24 mouse cellular contexts compared by ENCODE assay signal in the genomic region with DNA sequence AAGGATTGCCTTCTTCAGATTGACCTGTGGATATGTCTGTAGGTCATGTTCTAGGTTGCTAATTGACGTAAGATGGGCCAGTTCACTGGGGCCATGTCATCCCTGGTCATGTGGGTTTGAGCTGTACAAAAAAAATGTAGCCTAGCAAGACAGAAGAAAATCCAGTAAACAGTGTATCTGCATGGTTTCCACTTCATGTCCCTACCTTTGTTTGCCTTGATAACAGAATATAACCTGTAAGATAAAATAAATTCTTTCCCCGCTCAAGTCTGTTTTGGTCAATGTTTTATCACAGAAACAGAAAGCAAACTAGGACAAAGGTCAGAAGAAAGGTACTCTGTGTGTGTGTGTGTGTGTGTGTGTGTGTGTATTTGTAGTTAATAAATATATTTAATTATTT.
DNase-seq lines count a peak whose midpoint lies in the region; ATAC-seq and TF ChIP-seq lines count a peak whose summit lies in the region.
"Had no signal": no experiment of that assay in that cellular context is flagged by ENCODE, and none has a peak within 500 bp of the region (broad histone marks: within the 10 kb centered on the region; RNA-seq: fewer than 3 reads in every experiment).

No protein-coding gene starts in this region.

- no peaks in the 10 kb centered on the region for H3K79me2 ChIP-seq in liver, adult 2 months (ENCODE audit: control insufficient read depth, insufficient read depth, low read length)

- H3K9ac ChIP-seq in liver, adult 2 months (ENCODE audit: low read depth, low read length) = no peak overlapping the region
- no peak overlapping the region for H3K9ac ChIP-seq in liver, embryonic 11.5 days (ENCODE audit: low read depth, low read length)
- H3K9ac ChIP-seq in intestine, postnatal 0 days (ENCODE audit: low read depth, low read length) = no peak overlapping the region
- H3K9ac ChIP-seq: embryonic facial prominence, embryonic 12.5 days; forebrain, embryonic 13.5 days; forebrain, embryonic 15.5 days had no signal

- H3K27me3 ChIP-seq in kidney, adult 2 months (replicated peaks; ENCODE audit: control insufficient read depth, insufficient read depth, low read length) = no peaks in the 10 kb centered on the region
- H3K27me3 ChIP-seq in liver, adult 2 months (ENCODE audit: control insufficient read depth, insufficient read depth, low read length) = no peaks in the 10 kb centered on the region
- no peaks in the 10 kb centered on the region for H3K27me3 ChIP-seq in liver, embryonic 11.5 days (replicated peaks; ENCODE audit: control insufficient read depth, insufficient read depth, low read length)
- H3K27me3 ChIP-seq in intestine, postnatal 0 days (replicated peaks; ENCODE audit: control insufficient read depth, insufficient read depth, low read length) = no peaks in the 10 kb centered on the region
- H3K27me3 ChIP-seq: CH12.LX; embryonic facial prominence, embryonic 12.5 days; forebrain, embryonic 13.5 days; forebrain, embryonic 15.5 days had no signal

- H3K27ac ChIP-seq in kidney, adult 2 months (ENCODE audit: insufficient read depth, low read depth, low read length) = no peak overlapping the region
- no peak overlapping the region; the same call in 1 of the 2 replicates for H3K27ac ChIP-seq in liver, adult 2 months (replicated peaks; ENCODE audit: insufficient read depth, low read depth, low read length)
- no peak overlapping the region for H3K27ac ChIP-seq in liver, embryonic 11.5 days (ENCODE audit: low read depth, low read length)
- no peak overlapping the region for H3K27ac ChIP-seq in intestine, postnatal 0 days (ENCODE audit: low read depth, low read length)
- H3K27ac ChIP-seq: embryonic facial prominence, embryonic 10.5 days; embryonic facial prominence, embryonic 12.5 days; forebrain, embryonic 13.5 days; forebrain, embryonic 15.5 days had no signal

- no peak for ATAC-seq in liver, embryonic 11.5 days (replicated peaks; ENCODE audit: low FRiP score)
- peak; percentile 59 for ATAC-seq in intestine, postnatal 0 days
- ATAC-seq: activated CD4-positive, CD25-positive, alpha-beta regulatory T cell, adult 4 months; CD4-positive, CD25-positive, alpha-beta regulatory T cell, adult 4 months; forebrain, embryonic 13.5 days; forebrain, embryonic 15.5 days; Patski had no signal

- no peak for TF ChIP-seq POLR2A in kidney, adult 2 months (IDR thresholded peaks at IDR 0.05; ENCODE audit: low read depth, low read length)
- no peak for TF ChIP-seq POLR2A in liver, adult 2 months (IDR thresholded peaks at IDR 0.05; ENCODE audit: extremely low read depth, insufficient read depth, low read length)

- H3K9me3 ChIP-seq in liver, embryonic 11.5 days (ENCODE audit: control insufficient read depth, low read length) = no peaks in the 10 kb centered on the region
- H3K9me3 ChIP-seq in intestine, postnatal 0 days (ENCODE audit: control insufficient read depth) = no peaks in the 10 kb centered on the region
- H3K9me3 ChIP-seq: embryonic facial prominence, embryonic 10.5 days; embryonic facial prominence, embryonic 12.5 days; forebrain, embryonic 13.5 days; forebrain, embryonic 15.5 days; G1E had no signal

- no peak for TF ChIP-seq CTCF in kidney, adult 2 months (conservative IDR thresholded peaks at IDR 0.05; ENCODE audit: insufficient read depth, insufficient read length, low read depth, low read length)
- no peak for TF ChIP-seq CTCF in liver, adult 2 months (IDR thresholded peaks at IDR 0.05; ENCODE audit: low read depth, low read length)
- no peak for TF ChIP-seq CTCF in intestine, postnatal 0 days (IDR thresholded peaks at IDR 0.05; ENCODE audit: low read depth)

- no peaks in the 10 kb centered on the region; the same call in 1 of the 2 replicates for H3K4me1 ChIP-seq in kidney, adult 2 months (ENCODE audit: control insufficient read depth, insufficient read depth, low read length)
- H3K4me1 ChIP-seq in liver, adult 2 months (ENCODE audit: control insufficient read depth, insufficient read depth, low read length) = no peaks in the 10 kb centered on the region; the same call in 1 of the 2 replicates
- H3K4me1 ChIP-seq in liver, embryonic 11.5 days (replicated peaks; ENCODE audit: control insufficient read depth, insufficient read depth, low read length) = no peaks in the 10 kb centered on the region
- H3K4me1 ChIP-seq in intestine, postnatal 0 days (replicated peaks; ENCODE audit: control insufficient read depth, insufficient read depth, low read length) = no peaks in the 10 kb centered on the region
- H3K4me1 ChIP-seq: embryonic facial prominence, embryonic 10.5 days; embryonic facial prominence, embryonic 12.5 days; forebrain, embryonic 13.5 days; forebrain, embryonic 15.5 days had no signal

- H3K36me3 ChIP-seq in kidney, adult 2 months (ENCODE audit: control insufficient read depth, insufficient read depth, low read length) = no peaks in the 10 kb centered on the region
- H3K36me3 ChIP-seq in liver, adult 2 months (ENCODE audit: control insufficient read depth, insufficient read depth, low read length) = no peaks in the 10 kb centered on the region
- H3K36me3 ChIP-seq in liver, embryonic 11.5 days (ENCODE audit: control insufficient read depth, insufficient read depth, low read length) = no peaks in the 10 kb centered on the region
- no peaks in the 10 kb centered on the region for H3K36me3 ChIP-seq in intestine, postnatal 0 days (ENCODE audit: control insufficient read depth, insufficient read depth)
- H3K36me3 ChIP-seq: embryonic facial prominence, embryonic 12.5 days; forebrain, embryonic 15.5 days; G1E had no signal

- WGBS in kidney, adult 2 months = 61% methylated on average over 2 of the region's 2 CpGs
- 26% methylated on average over 2 of the region's 2 CpGs for WGBS in liver, adult 2 months
- 85% methylated on average over 2 of the region's 2 CpGs for WGBS in liver, embryonic 11.5 days
- WGBS in intestine, postnatal 0 days = 50% methylated on average over 2 of the region's 2 CpGs

- no peak overlapping the region for H3K4me3 ChIP-seq in kidney, adult 2 months (ENCODE audit: insufficient read depth, low read depth, low read length)
- no peak overlapping the region for H3K4me3 ChIP-seq in liver, adult 2 months (ENCODE audit: insufficient read depth, low read depth, low read length)
- no peak overlapping the region for H3K4me3 ChIP-seq in liver, embryonic 11.5 days (ENCODE audit: low read depth, low read length)
- H3K4me3 ChIP-seq in intestine, postnatal 0 days (ENCODE audit: low read depth, low read length) = no peak overlapping the region
- H3K4me3 ChIP-seq: embryonic facial prominence, embryonic 10.5 days; embryonic facial prominence, embryonic 12.5 days; forebrain, embryonic 13.5 days; forebrain, embryonic 15.5 days had no signal

- DNase-seq in kidney, adult 2 months = peak; percentile 8
- no peak for DNase-seq in kidney, postnatal 4 days
- DNase-seq in liver, adult 2 months (ENCODE audit: extremely low read depth, low read depth, low spot score) = peak; percentile 51
- DNase-seq in liver, embryonic 11.5 days (ENCODE audit: low spot score) = no peak
- DNase-seq in urinary bladder, adult 2 months (ENCODE audit: low spot score) = no peak
- DNase-seq: adrenal gland, adult 8-10 months; adrenal gland, postnatal 14 days; adrenal gland, postnatal 36 days; B cell, adult 2 months; cerebellum, adult 11-12 months; cerebellum, adult 2 months; cerebellum, adult 9-10 months; cerebellum, postnatal 10 days; cerebellum, postnatal 25 days had no signal

- H3K4me2 ChIP-seq in liver, embryonic 11.5 days = no peak overlapping the region
- no peak overlapping the region for H3K4me2 ChIP-seq in intestine, postnatal 0 days (replicated peaks; ENCODE audit: low read depth)
- H3K4me2 ChIP-seq: embryonic facial prominence, embryonic 12.5 days; forebrain, embryonic 13.5 days; forebrain, embryonic 15.5 days had no signal

Comparison
In these comparisons a context has a peak if more than half of its experiments do, and no peak if none do; other contexts are left out.
1. DNase-seq: peak in kidney, adult 2 months (single experiment) and liver, adult 2 months (single experiment); none in kidney, postnatal 4 days (0 of 2), liver, embryonic 11.5 days (single experiment) and urinary bladder, adult 2 months (single experiment).